Comparison of ENCODE assay signal across 29 mouse cellular contexts in genomic region chr4:72627219-72627930, GRCm38 (mm10).
DNase-seq lines count a peak whose midpoint lies in the region; ATAC-seq and TF ChIP-seq lines count a peak whose summit lies in the region.
"Had no signal": no experiment of that assay in that cellular context is flagged by ENCODE, and none has a peak within 500 bp of the region (broad histone marks: within the 10 kb centered on the region; RNA-seq: fewer than 3 reads in every experiment).

No protein-coding gene starts in this region.

- no peak for TF ChIP-seq EP300 in lung, postnatal 0 days (IDR thresholded peaks at IDR 0.05)
- no peak for TF ChIP-seq EP300 in stomach, postnatal 0 days (optimal IDR thresholded peaks at IDR 0.05)

- no peaks in the 10 kb centered on the region for H3K9me3 ChIP-seq in lung, postnatal 0 days (ENCODE audit: low read length)
- 0 out of 2 replicates have a peak, but pooled peaks cover 3% of the 10 kb centered on the region for H3K9me3 ChIP-seq in embryonic facial prominence, embryonic 14.5 days (ENCODE audit: control insufficient read depth, low read length)
- H3K9me3 ChIP-seq in limb, embryonic 12.5 days = no peaks in the 10 kb centered on the region
- H3K9me3 ChIP-seq in stomach, postnatal 0 days (ENCODE audit: control insufficient read depth, low read length) = no peaks in the 10 kb centered on the region
- H3K9me3 ChIP-seq in liver, embryonic 12.5 days (replicated peaks) = no peaks in the 10 kb centered on the region
- H3K9me3 ChIP-seq: forebrain, embryonic 13.5 days; hindbrain, embryonic 13.5 days; lung, embryonic 15.5 days; neural tube, embryonic 15.5 days had no signal

- ATAC-seq in lung, postnatal 0 days = no peak
- no peak for ATAC-seq in embryonic facial prominence, embryonic 14.5 days (ENCODE audit: low read depth)
- ATAC-seq in limb, embryonic 12.5 days (ENCODE audit: insufficient number of reproducible peaks, insufficient read depth, low FRiP score, low TSS enrichment, low read depth) = peak; percentile 96
- ATAC-seq in stomach, postnatal 0 days (ENCODE audit: low FRiP score, low TSS enrichment) = no peak
- ATAC-seq in liver, embryonic 12.5 days = no peak
- ATAC-seq: forebrain, embryonic 13.5 days; intestine, postnatal 0 days had no signal

- H3K9ac ChIP-seq in lung, postnatal 0 days (replicated peaks; ENCODE audit: low read depth) = no peak overlapping the region
- no peak overlapping the region for H3K9ac ChIP-seq in embryonic facial prominence, embryonic 14.5 days (ENCODE audit: low read depth, low read length)
- no peak overlapping the region for H3K9ac ChIP-seq in limb, embryonic 12.5 days (replicated peaks)
- H3K9ac ChIP-seq in stomach, postnatal 0 days (ENCODE audit: low read length) = no peak overlapping the region
- H3K9ac ChIP-seq in liver, embryonic 12.5 days = no peak overlapping the region
- H3K9ac ChIP-seq: forebrain, embryonic 13.5 days; heart, embryonic 12.5 days; hindbrain, embryonic 13.5 days; lung, embryonic 15.5 days; neural tube, embryonic 15.5 days had no signal

- H3K4me2 ChIP-seq in lung, postnatal 0 days (replicated peaks; ENCODE audit: low read depth, low read length) = no peak overlapping the region
- no peak overlapping the region for H3K4me2 ChIP-seq in embryonic facial prominence, embryonic 14.5 days (ENCODE audit: low read depth, low read length)
- no peak overlapping the region for H3K4me2 ChIP-seq in limb, embryonic 12.5 days
- no peak overlapping the region for H3K4me2 ChIP-seq in stomach, postnatal 0 days (replicated peaks; ENCODE audit: low read depth)
- H3K4me2 ChIP-seq in liver, embryonic 12.5 days = no peak overlapping the region
- H3K4me2 ChIP-seq: forebrain, embryonic 13.5 days; heart, embryonic 12.5 days; hindbrain, embryonic 13.5 days; lung, embryonic 15.5 days; neural tube, embryonic 15.5 days had no signal

- no peaks in the 10 kb centered on the region for H3K27me3 ChIP-seq in lung, postnatal 0 days (replicated peaks; ENCODE audit: insufficient read depth, low read length)
- no peaks in the 10 kb centered on the region for H3K27me3 ChIP-seq in embryonic facial prominence, embryonic 14.5 days (replicated peaks; ENCODE audit: control insufficient read depth, insufficient read depth, low read length)
- peaks cover 5% of the 10 kb centered on the region; the same call in 1 of the 2 replicates for H3K27me3 ChIP-seq in limb, embryonic 12.5 days
- no peaks in the 10 kb centered on the region for H3K27me3 ChIP-seq in stomach, postnatal 0 days (ENCODE audit: control insufficient read depth, insufficient read depth, low read length)
- H3K27me3 ChIP-seq in liver, embryonic 12.5 days (replicated peaks) = no peaks in the 10 kb centered on the region
- H3K27me3 ChIP-seq: CH12.LX; forebrain, embryonic 13.5 days; heart, embryonic 12.5 days; hindbrain, embryonic 13.5 days; lung, embryonic 15.5 days; megakaryocyte, embryonic 14.5 days; neural tube, embryonic 15.5 days had no signal

- no peaks in the 10 kb centered on the region for H3K4me1 ChIP-seq in lung, postnatal 0 days (ENCODE audit: insufficient read depth, low read depth, low read length)
- H3K4me1 ChIP-seq in embryonic facial prominence, embryonic 14.5 days (ENCODE audit: control insufficient read depth, insufficient read depth, low read length) = no peaks in the 10 kb centered on the region
- peaks cover 5% of the 10 kb centered on the region for H3K4me1 ChIP-seq in limb, embryonic 12.5 days (replicated peaks)
- no peaks in the 10 kb centered on the region for H3K4me1 ChIP-seq in stomach, postnatal 0 days (replicated peaks; ENCODE audit: control insufficient read depth, insufficient read depth)
- H3K4me1 ChIP-seq in liver, embryonic 12.5 days = no peaks in the 10 kb centered on the region
- H3K4me1 ChIP-seq: forebrain, embryonic 13.5 days; heart, embryonic 12.5 days; hindbrain, embryonic 13.5 days; lung, embryonic 15.5 days; megakaryocyte, embryonic 14.5 days; neural tube, embryonic 15.5 days had no signal

- no peaks in the 10 kb centered on the region for H3K36me3 ChIP-seq in lung, postnatal 0 days (ENCODE audit: insufficient read depth, low read length)
- no peaks in the 10 kb centered on the region for H3K36me3 ChIP-seq in embryonic facial prominence, embryonic 14.5 days (ENCODE audit: control insufficient read depth, insufficient read depth, low read length)
- H3K36me3 ChIP-seq in limb, embryonic 12.5 days = no peaks in the 10 kb centered on the region
- no peaks in the 10 kb centered on the region for H3K36me3 ChIP-seq in stomach, postnatal 0 days (ENCODE audit: control insufficient read depth, insufficient read depth, low read length)
- no peaks in the 10 kb centered on the region for H3K36me3 ChIP-seq in liver, embryonic 12.5 days
- H3K36me3 ChIP-seq: heart, embryonic 12.5 days; hindbrain, embryonic 13.5 days; lung, embryonic 15.5 days; neural tube, embryonic 15.5 days had no signal

- no peak overlapping the region for H3K27ac ChIP-seq in lung, postnatal 0 days (ENCODE audit: low read length)
- H3K27ac ChIP-seq in embryonic facial prominence, embryonic 14.5 days (replicated peaks; ENCODE audit: low read depth, low read length) = no peak overlapping the region
- no peak overlapping the region for H3K27ac ChIP-seq in limb, embryonic 12.5 days
- no peak overlapping the region for H3K27ac ChIP-seq in stomach, postnatal 0 days (replicated peaks)
- no peak overlapping the region for H3K27ac ChIP-seq in liver, embryonic 12.5 days
- H3K27ac ChIP-seq: forebrain, embryonic 13.5 days; hindbrain, embryonic 13.5 days; lung, embryonic 15.5 days; neural tube, embryonic 15.5 days had no signal

- 46% methylated on average over 5 of the region's 5 CpGs for WGBS in lung, postnatal 0 days
- WGBS in embryonic facial prominence, embryonic 14.5 days = 31% methylated on average over 5 of the region's 5 CpGs
- WGBS in limb, embryonic 12.5 days = 17% methylated on average over 5 of the region's 5 CpGs
- WGBS in stomach, postnatal 0 days = 58% methylated on average over 5 of the region's 5 CpGs
- WGBS in liver, embryonic 12.5 days (ENCODE audit: insufficient replicate concordance) = 63% methylated on average over 5 of the region's 5 CpGs

- no peak for TF ChIP-seq CTCF in lung, postnatal 0 days (IDR thresholded peaks at IDR 0.05)
- no peak for TF ChIP-seq CTCF in stomach, postnatal 0 days (IDR thresholded peaks at IDR 0.05; ENCODE audit: low read depth)

- peak; percentile 18 for DNase-seq in lung, postnatal 0 days (ENCODE audit: low spot score)
- no peak for DNase-seq in lung, postnatal 36 days
- DNase-seq in embryonic facial prominence, embryonic 14.5 days (ENCODE audit: low spot score) = peak; percentile 20
- DNase-seq in stomach, postnatal 0 days (ENCODE audit: low spot score) = no peak
- no peak for DNase-seq in thymus, postnatal 0 days (ENCODE audit: low spot score)
- DNase-seq: adrenal gland, postnatal 25 days; B cell, adult 2 months; cerebellum, adult 11-12 months; cerebellum, adult 9-11 months; gastrocnemius, postnatal 36 days; heart, adult 18-20 months; heart, postnatal 4 days; kidney, postnatal 25 days; lung, postnatal 4 days; midbrain, embryonic 14.5 days; right cerebral cortex, postnatal 25 days; spleen, adult 18-20 months; thymus, adult 18-20 months; thymus, postnatal 36 days had no signal

- no peak overlapping the region for H3K4me3 ChIP-seq in lung, postnatal 0 days (ENCODE audit: low read depth, low read length)
- H3K4me3 ChIP-seq in embryonic facial prominence, embryonic 14.5 days (ENCODE audit: low read depth, low read length) = no peak overlapping the region
- no peak overlapping the region for H3K4me3 ChIP-seq in limb, embryonic 12.5 days (replicated peaks)
- H3K4me3 ChIP-seq in stomach, postnatal 0 days (ENCODE audit: low read depth, low read length) = no peak overlapping the region
- H3K4me3 ChIP-seq in liver, embryonic 12.5 days = no peak overlapping the region
- H3K4me3 ChIP-seq: forebrain, embryonic 13.5 days; heart, embryonic 12.5 days; hindbrain, embryonic 13.5 days; lung, embryonic 15.5 days; megakaryocyte, embryonic 14.5 days; neural tube, embryonic 15.5 days had no signal

Comparison
In these comparisons a context has a peak if more than half of its experiments do, and no peak if none do; other contexts are left out.
1. DNase-seq: peak in lung, postnatal 0 days (single experiment) and embryonic facial prominence, embryonic 14.5 days (single experiment); none in lung, postnatal 36 days (single experiment), stomach, postnatal 0 days (single experiment) and thymus, postnatal 0 days (single experiment).